Mouse (Mus musculus) E14TG2a.4 (cell line): ENCODE data around the gene Sp6.

ENCODE experiments used
- CTCF ChIP-seq: conservative IDR thresholded peaks from 2 replicates; pipeline ENCODE4 v1.5.1; 2014; ENCODE audit warnings: low read length
- NANOG ChIP-seq: IDR thresholded peaks from 2 replicates; pipeline ENCODE4 v1.6.1; 2014; ENCODE audit warnings: borderline replicate concordance, low read length, mixed read lengths

DNA sequence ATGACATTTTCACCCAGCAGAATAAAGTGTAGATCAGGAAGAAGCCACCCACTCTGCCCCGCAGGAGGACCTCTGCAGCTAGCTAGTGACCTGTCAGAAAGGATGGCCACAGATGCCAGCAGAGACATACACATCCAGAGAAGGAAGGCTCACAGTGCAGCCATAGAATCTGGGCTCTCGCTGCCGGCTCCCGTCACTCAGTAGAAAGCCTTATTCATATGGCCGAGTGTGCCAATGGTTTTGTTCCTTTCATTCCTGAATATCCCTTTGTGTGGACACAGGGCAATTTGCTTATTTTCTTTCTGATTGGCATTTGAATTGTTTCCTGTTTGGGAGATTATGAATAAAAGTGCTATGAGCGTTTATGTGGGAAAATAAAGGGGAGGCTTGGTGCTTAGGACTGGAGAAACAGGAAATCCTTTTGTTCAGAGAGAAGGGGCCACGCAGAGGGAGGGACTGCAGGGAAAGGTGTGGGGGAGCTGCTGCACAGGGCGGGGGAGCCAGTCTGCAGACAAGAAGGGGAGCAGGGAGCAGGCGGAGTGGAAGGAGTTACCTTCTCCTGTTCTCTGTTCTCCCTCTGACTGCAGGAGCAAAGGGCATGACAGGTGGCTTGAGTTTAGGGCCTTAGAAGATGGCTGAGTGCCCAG, 50.2 kb downstream of the Sp6 start:
- TF ChIP-seq CTCF (no peak), NANOG (no peak)
